Mouse (Mus musculus) heart, postnatal 36 days (tissue): Measurements from ENCODE around the gene Defb26. TPM values are rescaled to one million over a fixed set of nuclear protein-coding genes. Genes with fewer than 3 reads are reported as not detected.

ENCODE experiments used
- DNase-seq, 2 experiments: peaks; one replicate each; pipeline ENCODE4 v3.0.0; 2021 to 2022
- intact Hi-C: fragments of 180-260 bp; cut with DNase I; formaldehyde crosslinking; loops from one replicate; pipeline ENCODE4 v1.15.1; 2025
- total RNA-seq, 2 experiments: library from RNA; stranded (reverse); gene quantifications; 2 replicates each; pipeline ENCODE4 v1.2.3; 2021

The Defb26 gene
- total RNA-seq, 2 experiments from 2014 or later, result not detected

- DNase-seq, result no peak
- intact Hi-C loops, result no loop called here
Observed at GRCm38 (mm10) chr2:152476763-152477162, 34.7 kb downstream of the Defb26 start, which contains the start of gene Defb20. TSS of gene Defb20 (plus strand) at chr2:152477063.

DNA sequence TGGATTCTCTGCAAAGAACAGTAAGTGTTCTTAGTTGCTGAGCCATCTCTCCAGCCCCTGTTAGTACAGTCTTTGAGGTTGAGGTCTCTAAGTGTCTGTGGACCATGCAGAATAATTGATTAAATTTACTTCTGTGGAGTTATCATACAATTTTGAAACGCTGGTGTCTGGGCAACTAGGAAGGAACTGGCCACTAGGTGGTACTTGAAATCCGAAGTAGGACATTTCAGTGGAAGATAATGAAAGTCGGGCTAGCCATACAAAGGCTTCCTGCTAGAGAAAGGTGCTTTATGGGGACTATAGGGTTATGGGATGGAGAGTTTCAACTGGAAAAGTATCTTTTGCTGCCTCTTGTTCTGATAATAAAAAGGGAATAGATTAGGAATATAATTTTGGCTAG lies 39.1 kb downstream of the Defb26 start:
- intact Hi-C loops, result loop anchor here (5.0 kb wide), 1 partner anchor 70 kb away; the partner anchor contains the start of gene Defb29
- DNase-seq, result no peak

DNA sequence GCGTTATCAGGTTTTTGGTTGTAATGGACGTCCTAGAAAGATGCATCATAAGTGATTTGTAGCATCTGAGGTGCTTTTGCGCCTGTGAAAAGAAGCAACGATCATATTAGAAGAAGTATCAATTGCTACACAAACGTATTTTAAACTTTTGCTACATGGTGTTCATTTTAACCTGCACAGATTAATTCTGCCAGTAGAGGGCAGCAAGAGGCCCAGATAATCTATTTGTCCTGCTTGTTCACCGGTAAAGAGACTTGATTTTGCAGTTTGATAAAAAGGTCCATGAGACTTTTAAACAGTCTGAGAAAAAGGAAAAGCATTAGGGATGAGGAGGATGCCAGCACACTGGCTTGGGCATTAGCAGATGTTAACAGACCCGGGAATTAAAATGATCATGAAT lies 40.5 kb downstream of the Defb26 start:
- intact Hi-C loops, result loop anchor here (5.0 kb wide), 1 partner anchor 71 kb away; the partner anchor contains the start of gene Defb29

DNA sequence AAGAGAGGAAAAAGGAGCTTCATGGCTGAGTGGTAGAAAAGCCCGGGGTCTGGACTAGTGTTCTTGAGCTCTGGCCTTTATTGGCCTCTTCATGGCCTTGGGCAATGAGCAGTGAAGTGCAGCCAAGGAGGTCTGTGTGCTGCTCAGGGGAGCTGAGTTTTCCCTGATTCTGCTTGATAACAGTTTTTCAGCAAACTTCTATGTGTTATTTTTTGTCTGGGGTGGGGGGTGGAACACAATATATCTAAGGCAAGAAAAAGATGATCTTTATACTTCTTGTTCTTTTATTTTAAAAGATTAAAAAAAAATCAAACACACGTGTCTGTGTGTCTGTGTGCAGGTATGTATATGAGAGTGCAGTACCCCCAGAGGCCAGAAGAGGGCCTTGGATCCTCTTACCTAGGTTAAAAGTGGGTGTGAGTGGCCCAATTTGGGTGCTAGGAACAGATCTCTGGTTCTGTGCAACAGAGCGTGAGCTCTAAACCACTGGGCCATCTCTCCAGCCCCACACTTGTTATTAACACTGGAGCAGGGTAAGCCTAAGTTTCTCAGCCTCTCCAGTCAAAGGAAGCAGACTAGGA lies 46.8 kb downstream of the Defb26 start, which contains the start of gene Defb23:
Defb23 (minus strand) TSS at position 51 of the 581 bp plus-strand sequence.
- intact Hi-C loops, result no loop called here

More for the DNA sequence above, 40.5 kb downstream of the Defb26 start:
- peak; percentile 15 to 30 for DNase-seq

GRCm38 (mm10) chr2:152459241-152459640 lies 52.3 kb downstream of the Defb26 start:
- intact Hi-C loops, result no loop called here
- DNase-seq, result no peak

More for the DNA sequence above, 46.8 kb downstream of the Defb26 start, which contains the start of gene Defb23:
- DNase-seq, result no peak

Other genes starting within 250 kb of the Defb26 start
- 10 to 100 TPM; 43.1 to 48.7 TPM for gene Tbc1d20, start 217.9 kb downstream of the Defb26 start, total RNA-seq
- 10 to 100 TPM; 44.2 to 51.4 TPM for gene Rbck1, start 179.0 kb downstream of the Defb26 start, total RNA-seq
- gene Trib3, start 167.7 kb downstream of the Defb26 start, total RNA-seq, result 1 to 10 TPM; 3.6 to 3.8 TPM
- not detected for gene Nrsn2, start 135.1 kb downstream of the Defb26 start, total RNA-seq
- gene Sox12, start 113.6 kb downstream of the Defb26 start, total RNA-seq, result 10 to 100 TPM in 1 of 2 experiments, 1 to 10 TPM in 1; 8.2 to 13.8 TPM
- 10 to 100 TPM in 1 of 2 experiments, 1 to 10 TPM in 1; 8.0 to 10.0 TPM for gene Zcchc3, start 96.7 kb downstream of the Defb26 start, total RNA-seq
- gene 6820408C15Rik, start 96.1 kb downstream of the Defb26 start, total RNA-seq, result 1 to 10 TPM; 2.0 to 2.1 TPM
- gene Defb23, start 47.1 kb downstream of the Defb26 start, total RNA-seq, result not detected
- not detected for gene Defb20, start 34.6 kb downstream of the Defb26 start, total RNA-seq
- gene Defb22, start 21.6 kb downstream of the Defb26 start, total RNA-seq, result not detected
- gene Defb28, start 6.6 kb upstream of the Defb26 start, total RNA-seq, result not detected
- not detected for gene Defb29, start 28.4 kb upstream of the Defb26 start, total RNA-seq
- gene Gm17416, start 57.6 kb upstream of the Defb26 start, total RNA-seq, result not detected
- not detected for gene Defb21, start 61.1 kb upstream of the Defb26 start, total RNA-seq
- not detected for gene Defb19, start 68.6 kb upstream of the Defb26 start, total RNA-seq
- gene Defb45, start 87.7 kb upstream of the Defb26 start, total RNA-seq, result not detected
- not detected for gene Defb36, start 92.6 kb upstream of the Defb26 start, total RNA-seq
- not detected for gene Defb25, start 111.4 kb upstream of the Defb26 start, total RNA-seq
- 1 to 10 TPM; 6.5 to 7.8 TPM for gene Rem1, start 115.3 kb upstream of the Defb26 start, total RNA-seq
- gene H13, start 157.8 kb upstream of the Defb26 start, total RNA-seq, result 10 to 100 TPM; 33.1 to 41.2 TPM
- 10 to 100 TPM; 16.2 to 16.5 TPM for gene Mcts2, start 175.3 kb upstream of the Defb26 start, total RNA-seq
- gene Id1, start 224.6 kb upstream of the Defb26 start, total RNA-seq, result 10 to 100 TPM; 50.9 to 53.7 TPM
- 10 to 100 TPM; 13.1 to 16.0 TPM for gene Cox4i2, start 242.5 kb upstream of the Defb26 start, total RNA-seq